Mouse (Mus musculus) stomach, embryonic 15.5 days (tissue): ENCODE results near the gene Zbtb43. TPM values are rescaled to one million over a fixed set of nuclear protein-coding genes. Genes with fewer than 3 reads are reported as not detected.
A peak's percentile ranks its signal among the peaks of the same experiment; 100 is the strongest.

ENCODE experiments used
- ATAC-seq: fragments of 200-750 bp; cut with Nextera tagmentation; 2 replicates; pipeline ENCODE4 v1.8.0; 2017; ENCODE audit warnings: low read depth, moderate number of reproducible peaks, moderate TSS enrichment; ENCODE audit not compliant: insufficient read depth, low FRiP score
- H3K27ac ChIP-seq: fragments of 300-500 bp; sonication (generic); 2 replicates; pipeline ENCODE4 v1.5.1; 2015; ENCODE audit warnings: mild to moderate bottlenecking, inconsistent platforms
- H3K27me3 ChIP-seq: fragments of 300-500 bp; sonication (generic); replicated peaks from 2 replicates; pipeline ENCODE4 v1.6.1; 2015; ENCODE audit warnings: inconsistent platforms
- H3K36me3 ChIP-seq: fragments of 300-500 bp; sonication (generic); 2 replicates; pipeline ENCODE4 v1.6.1; 2015; ENCODE audit warnings: inconsistent platforms
- H3K4me1 ChIP-seq: fragments of 300-500 bp; sonication (generic); 2 replicates; pipeline ENCODE4 v1.6.1; 2015; ENCODE audit warnings: inconsistent platforms
- H3K4me2 ChIP-seq: fragments of 300-500 bp; sonication (generic); 2 replicates; pipeline ENCODE4 v1.6.1; 2015; ENCODE audit warnings: mild to moderate bottlenecking, inconsistent platforms
- H3K4me3 ChIP-seq: fragments of 300-500 bp; sonication (generic); replicated peaks from 2 replicates; pipeline ENCODE4 v1.5.1; 2015; ENCODE audit warnings: inconsistent platforms
- H3K9ac ChIP-seq: fragments of 300-500 bp; sonication (generic); 2 replicates; pipeline ENCODE4 v1.6.1; 2015; ENCODE audit warnings: inconsistent platforms
- H3K9me3 ChIP-seq: fragments of 300-500 bp; sonication (generic); 2 replicates; pipeline ENCODE4 v1.6.1; 2016; ENCODE audit warnings: inconsistent platforms
- WGBS: fragments of 180-500 bp; shearing (Covaris S2); methylation state at CpG from one replicate; pipeline ENCODE4 v1.1.7; 2015; 5-methylcytosine and 5-hydroxymethylcytosine counted together
- polyA plus RNA-seq: library from polyadenylated mRNA; unstranded; fragments of >200 nt; fragmentation: Nextera tagmentation; extraction: Ambion mirVana; gene quantifications from 2 replicates; pipeline ENCODE4 v1.2.1, GENCODE M21; 2015

Gene Zbtb43
- polyA plus RNA-seq, 1 experiment from 2014 or later = 16.7 TPM

DNA sequence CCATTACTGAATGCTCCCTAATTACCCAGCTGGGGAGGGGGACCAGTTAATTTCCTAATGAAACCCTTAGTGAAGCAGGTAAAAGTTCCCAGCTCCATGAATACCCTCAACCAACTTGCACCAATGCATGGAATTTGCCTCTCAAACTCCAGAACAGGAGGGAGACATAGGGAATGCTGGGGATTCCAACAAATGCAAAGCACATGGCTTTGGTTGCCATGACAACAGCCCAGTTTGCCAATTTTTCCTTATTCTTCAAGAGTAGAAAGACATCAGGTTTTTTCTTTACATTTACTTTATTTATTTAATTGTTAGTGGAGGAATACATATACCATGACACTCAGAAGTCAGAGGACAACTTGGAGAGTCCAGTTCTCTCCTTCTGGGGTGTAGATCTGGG, 7.6 kb upstream of the Zbtb43 start:
- Histone ChIP-seq H3K4me2 (no peak overlapping the region), H3K36me3 (no peaks in the 10 kb centered on the region), H3K9me3 (no peaks in the 10 kb centered on the region), H3K4me3 (no peak overlapping the region), H3K9ac (no peak overlapping the region), H3K27ac (no peak overlapping the region), H3K4me1 (no peaks in the 10 kb centered on the region), H3K27me3 (0 out of 2 replicates have a peak, but pooled peaks cover 3% of the 10 kb centered on the region)
- no peak for ATAC-seq

DNA sequence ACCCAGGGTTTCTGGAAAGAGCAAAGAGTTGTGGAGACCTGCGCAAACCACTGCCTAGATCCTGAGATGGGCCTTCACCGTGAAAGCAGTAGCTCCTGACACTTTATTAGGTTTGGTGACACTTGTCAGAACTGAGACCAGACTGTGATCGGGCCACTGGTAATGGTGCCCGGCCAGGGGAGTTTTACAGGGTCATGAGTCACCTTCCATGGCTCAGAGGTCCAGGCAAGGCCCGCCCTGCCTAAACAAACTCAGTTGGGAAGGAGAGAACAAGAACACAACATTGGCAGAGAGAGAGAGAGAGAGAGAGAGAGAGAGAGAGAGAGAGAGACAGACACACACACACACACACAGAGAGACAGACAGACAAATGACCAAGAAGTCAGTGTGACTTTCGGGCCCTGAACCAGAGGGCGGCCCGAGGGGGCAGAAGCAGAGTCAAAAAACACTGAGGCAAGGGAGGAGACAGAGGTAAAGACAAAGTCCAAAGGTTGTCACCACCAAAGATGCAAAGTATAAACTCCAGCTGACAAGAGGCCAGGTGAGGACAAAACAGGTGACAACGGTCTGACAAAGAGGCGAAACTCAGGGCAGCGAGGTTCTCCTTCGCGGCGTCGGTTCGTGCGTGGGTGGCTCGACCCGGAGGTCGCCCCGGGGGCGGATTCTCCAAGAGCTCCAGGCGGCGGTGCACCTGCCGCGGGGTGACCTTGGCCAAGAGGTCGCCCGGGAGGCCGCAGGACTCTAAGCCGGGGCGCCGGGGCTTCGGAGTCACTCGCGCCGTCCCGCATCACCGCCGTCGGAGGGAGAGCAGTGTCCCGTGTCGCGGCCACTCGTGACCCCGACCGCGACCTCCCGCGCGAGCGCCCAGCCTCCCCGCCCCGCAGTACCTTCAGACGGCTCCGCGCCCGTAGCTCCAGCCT, 553 bp downstream of the Zbtb43 start:
- Histone ChIP-seq H3K4me3 (peak overlapping the region; percentile 71), H3K9ac (peak overlapping the region; percentile 76), H3K4me2 (peak overlapping the region; percentile 74), H3K9me3 (no peaks in the 10 kb centered on the region), H3K4me1 (peaks cover 14% of the 10 kb centered on the region), H3K27ac (peak overlapping the region; percentile 76), H3K27me3 (0 out of 2 replicates have a peak, but pooled peaks cover 3% of the 10 kb centered on the region), H3K36me3 (no peaks in the 10 kb centered on the region)
- WGBS = 3% methylated on average over 57 of the region's 57 CpGs
- ATAC-seq = peak; percentile 41; the same call in 1 of the 2 replicates

DNA sequence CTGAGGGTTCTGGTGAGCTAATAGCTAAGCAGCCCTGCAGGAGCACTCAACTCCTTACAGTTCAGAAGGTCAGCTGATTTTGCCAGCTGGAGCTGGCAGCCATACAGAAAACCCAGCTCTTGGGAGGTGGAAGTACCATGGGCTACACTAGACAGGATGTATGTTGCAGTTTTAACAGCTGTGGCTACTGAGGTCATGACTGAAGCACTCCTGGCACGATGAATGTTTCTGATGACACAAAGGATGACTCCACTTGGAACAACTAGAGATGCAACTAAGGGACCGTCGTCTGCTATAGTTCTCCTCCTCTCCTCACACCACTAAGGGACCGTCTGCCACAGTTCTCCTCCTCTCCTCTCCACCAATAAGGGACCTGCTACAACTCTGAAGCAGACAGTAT, 2.4 kb downstream of the Zbtb43 start:
- WGBS = 63% methylated on average over 4 of the region's 4 CpGs
- no peak overlapping the region for H3K4me2 ChIP-seq
- H3K9me3 ChIP-seq = no peaks in the 10 kb centered on the region
- no peak overlapping the region for H3K27ac ChIP-seq
- H3K4me3 ChIP-seq = no peak overlapping the region
- peaks cover 14% of the 10 kb centered on the region for H3K4me1 ChIP-seq
- no peak overlapping the region for H3K9ac ChIP-seq
- H3K27me3 ChIP-seq = no peaks in the 10 kb centered on the region
- no peak for ATAC-seq
- H3K36me3 ChIP-seq = peaks cover 10% of the 10 kb centered on the region; the same call in 1 of the 2 replicates

DNA sequence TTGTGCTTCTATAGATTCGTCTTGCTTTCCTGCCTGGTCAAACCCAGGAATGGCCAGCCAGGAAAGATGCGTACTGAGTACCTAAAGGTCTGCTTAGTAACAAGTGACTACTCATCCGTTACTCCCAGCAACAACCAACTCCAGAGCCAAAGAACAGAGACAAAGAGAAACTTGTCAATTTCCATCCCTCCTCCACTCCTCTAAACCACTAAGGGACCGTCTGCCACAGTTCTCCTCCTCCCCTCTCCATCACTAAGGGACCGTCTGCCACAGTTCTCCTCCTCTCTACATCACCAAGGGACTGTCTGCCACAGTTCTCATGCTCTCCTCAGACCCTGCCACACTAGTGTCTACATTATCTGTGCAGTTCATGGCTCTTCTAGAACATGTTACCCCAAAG, 3.1 kb downstream of the Zbtb43 start:
- no peak overlapping the region for H3K4me2 ChIP-seq
- H3K27me3 ChIP-seq = no peaks in the 10 kb centered on the region
- peaks cover 14% of the 10 kb centered on the region for H3K4me1 ChIP-seq
- H3K27ac ChIP-seq = no peak overlapping the region
- peaks cover 10% of the 10 kb centered on the region; the same call in 1 of the 2 replicates for H3K36me3 ChIP-seq
- 78% methylated on average over 5 of the region's 5 CpGs for WGBS
- no peak overlapping the region for H3K9ac ChIP-seq
- ATAC-seq = no peak
- no peaks in the 10 kb centered on the region for H3K9me3 ChIP-seq
- no peak overlapping the region for H3K4me3 ChIP-seq

DNA sequence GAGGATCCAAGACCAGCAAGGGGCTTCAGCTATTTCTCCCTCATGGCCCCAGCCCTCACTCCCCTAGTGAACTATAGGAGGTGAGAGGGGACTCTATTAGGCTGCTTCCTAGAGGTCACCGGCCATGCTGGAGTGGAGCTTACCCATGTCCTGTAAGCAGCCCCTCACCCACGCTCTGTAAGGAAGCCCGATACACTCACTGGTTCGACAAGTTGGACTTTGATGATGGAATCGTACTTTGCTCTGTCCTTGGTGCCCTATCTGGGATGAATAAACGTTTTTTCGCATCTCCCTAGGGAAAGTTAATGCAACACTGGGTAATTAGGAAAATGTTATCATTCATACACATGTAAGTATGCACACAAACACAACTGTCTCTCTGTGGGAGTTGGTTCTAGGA, 6.3 kb downstream of the Zbtb43 start:
- H3K27me3 ChIP-seq = no peaks in the 10 kb centered on the region
- H3K9me3 ChIP-seq = no peaks in the 10 kb centered on the region
- ATAC-seq = no peak
- H3K36me3 ChIP-seq = peaks cover 10% of the 10 kb centered on the region; the same call in 1 of the 2 replicates
- H3K4me3 ChIP-seq = no peak overlapping the region
- no peak overlapping the region for H3K9ac ChIP-seq
- peaks cover 7% of the 10 kb centered on the region for H3K4me1 ChIP-seq
- no peak overlapping the region for H3K4me2 ChIP-seq
- WGBS = 75% methylated on average over 7 of the region's 7 CpGs
- H3K27ac ChIP-seq = no peak overlapping the region

DNA sequence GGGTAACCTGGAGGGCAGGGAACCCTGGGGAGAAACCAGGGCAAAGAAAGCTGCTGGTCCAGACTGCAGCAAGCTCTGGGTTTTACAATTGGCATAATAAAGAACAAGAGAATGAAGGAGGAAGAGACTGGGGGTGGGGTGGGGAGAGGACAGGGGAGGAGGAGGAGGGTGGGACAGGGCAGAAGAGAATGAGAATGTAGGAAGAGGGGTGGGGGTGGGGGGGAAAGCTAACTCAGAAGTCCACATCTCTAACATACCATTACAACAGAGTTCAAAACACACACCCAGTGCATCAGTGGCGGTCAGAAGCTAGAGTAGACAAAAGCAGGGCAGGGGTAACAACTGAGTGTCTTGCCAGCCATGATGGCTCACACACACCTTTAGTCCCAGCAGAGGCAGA, 7.3 kb downstream of the Zbtb43 start:
- peaks cover 3% of the 10 kb centered on the region; the same call in 1 of the 2 replicates for H3K4me1 ChIP-seq
- no peak overlapping the region for H3K9ac ChIP-seq
- peaks cover 13% of the 10 kb centered on the region; the same call in 1 of the 2 replicates for H3K36me3 ChIP-seq
- no peak overlapping the region for H3K4me3 ChIP-seq
- no peak for ATAC-seq
- no peak overlapping the region for H3K4me2 ChIP-seq
- H3K27me3 ChIP-seq = no peaks in the 10 kb centered on the region
- WGBS = 94% methylated on average over 1 of the region's 1 CpGs
- H3K9me3 ChIP-seq = no peaks in the 10 kb centered on the region
- H3K27ac ChIP-seq = no peak overlapping the region

DNA sequence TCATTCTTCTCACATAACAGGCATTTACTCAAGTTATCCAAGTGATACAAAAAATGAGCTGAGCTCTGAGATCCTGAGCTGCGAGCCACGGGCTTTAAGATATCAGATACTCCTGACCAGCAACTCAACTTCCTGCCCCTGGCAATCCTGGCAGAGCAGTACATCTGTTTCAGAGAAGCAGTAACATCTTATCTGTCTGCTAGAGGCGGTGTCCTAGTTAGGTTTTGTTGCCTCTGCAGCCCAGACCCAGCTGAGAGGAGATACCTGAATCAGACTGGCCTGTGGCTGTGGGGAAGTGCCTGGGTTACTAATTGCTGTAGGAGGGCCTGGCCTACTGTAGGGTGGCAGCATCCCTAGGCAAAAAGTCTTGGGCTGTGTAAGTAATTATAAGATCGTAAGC, 8.7 kb downstream of the Zbtb43 start:
- H3K27me3 ChIP-seq = no peaks in the 10 kb centered on the region
- H3K4me1 ChIP-seq = no peaks in the 10 kb centered on the region
- no peak overlapping the region for H3K4me3 ChIP-seq
- H3K9me3 ChIP-seq = no peaks in the 10 kb centered on the region
- peaks cover 18% of the 10 kb centered on the region; the same call in 1 of the 2 replicates for H3K36me3 ChIP-seq
- WGBS = 82% methylated on average over 4 of the region's 4 CpGs
- H3K9ac ChIP-seq = no peak overlapping the region
- no peak for ATAC-seq
- no peak overlapping the region for H3K27ac ChIP-seq
- H3K4me2 ChIP-seq = no peak overlapping the region

DNA sequence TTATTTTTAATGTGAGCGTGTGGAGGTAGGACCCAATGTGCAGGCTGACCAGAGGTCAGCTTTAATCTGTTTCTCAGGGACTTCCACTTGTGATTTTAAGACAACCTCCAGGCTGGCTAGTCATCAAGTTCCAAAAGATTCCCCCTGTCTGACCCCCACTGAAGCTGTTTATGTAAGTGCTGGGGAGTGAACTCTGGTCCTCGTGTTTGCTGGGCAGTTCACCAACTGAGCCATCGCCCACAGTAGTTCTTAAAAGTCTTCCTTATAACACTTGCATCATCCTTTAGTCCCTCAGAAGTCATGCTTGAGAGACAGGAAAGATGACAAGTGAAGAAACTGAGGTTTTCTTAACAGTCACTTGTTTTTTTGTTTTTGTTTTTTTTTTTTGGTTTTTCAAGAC, 11.7 kb downstream of the Zbtb43 start:
- H3K9me3 ChIP-seq = no peaks in the 10 kb centered on the region
- no peak overlapping the region for H3K4me2 ChIP-seq
- H3K27me3 ChIP-seq = no peaks in the 10 kb centered on the region
- H3K9ac ChIP-seq = no peak overlapping the region
- H3K36me3 ChIP-seq = peaks cover 27% of the 10 kb centered on the region
- H3K4me3 ChIP-seq = no peak overlapping the region
- 71% methylated on average over 3 of the region's 3 CpGs for WGBS
- ATAC-seq = no peak
- no peaks in the 10 kb centered on the region for H3K4me1 ChIP-seq
- H3K27ac ChIP-seq = no peak overlapping the region

DNA sequence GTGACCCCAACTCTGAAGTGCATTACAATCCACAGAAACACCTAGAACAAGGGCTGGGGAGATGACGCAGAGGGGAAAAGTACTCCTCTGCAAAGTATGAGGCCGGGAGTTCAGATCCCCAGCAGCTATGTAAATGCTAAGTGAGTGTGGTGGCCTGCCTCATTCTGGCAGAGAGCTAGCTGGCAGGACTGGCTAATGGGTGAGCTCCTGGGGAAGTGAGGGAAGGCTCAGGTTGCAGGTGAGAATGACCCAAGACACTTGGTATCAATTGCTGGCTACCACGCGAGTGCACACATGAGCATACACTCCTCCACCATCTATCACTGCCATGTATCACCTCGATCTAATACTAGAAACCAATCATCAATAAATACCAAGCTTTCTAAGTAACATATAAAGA, 12.1 kb downstream of the Zbtb43 start:
- H3K27ac ChIP-seq = no peak overlapping the region
- no peak overlapping the region for H3K4me2 ChIP-seq
- no peak overlapping the region for H3K4me3 ChIP-seq
- ATAC-seq = no peak
- no peaks in the 10 kb centered on the region for H3K27me3 ChIP-seq
- H3K4me1 ChIP-seq = no peaks in the 10 kb centered on the region
- 86% methylated on average over 5 of the region's 5 CpGs for whole genome bisulfite sequencing
- H3K36me3 ChIP-seq = peaks cover 22% of the 10 kb centered on the region
- H3K9ac ChIP-seq = no peak overlapping the region
- no peaks in the 10 kb centered on the region for H3K9me3 ChIP-seq

DNA sequence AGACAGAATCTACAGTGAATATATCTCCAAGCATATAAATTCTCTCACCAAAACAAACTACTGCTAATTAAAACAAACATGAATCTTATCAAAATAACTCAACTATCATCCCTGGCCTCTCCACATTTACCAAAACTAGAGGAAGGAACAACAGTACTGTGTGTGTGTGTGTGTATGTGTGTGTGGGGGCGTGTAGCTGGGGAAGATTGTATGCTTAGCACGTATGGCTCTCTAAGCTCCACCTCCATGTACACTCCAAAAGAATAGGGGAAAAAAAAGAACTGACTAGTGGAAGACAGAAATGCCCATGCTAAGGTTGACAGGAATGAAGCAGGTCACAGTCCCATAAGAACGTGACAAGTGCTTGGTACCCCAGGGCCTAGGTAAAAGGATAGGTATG, 13.0 kb downstream of the Zbtb43 start:
- no peak for ATAC-seq
- Histone ChIP-seq H3K27me3 (no peaks in the 10 kb centered on the region), H3K27ac (no peak overlapping the region), H3K4me1 (no peaks in the 10 kb centered on the region), H3K9me3 (no peaks in the 10 kb centered on the region), H3K4me3 (no peak overlapping the region), H3K9ac (no peak overlapping the region), H3K36me3 (peaks cover 21% of the 10 kb centered on the region), H3K4me2 (no peak overlapping the region)
- 74% methylated on average over 3 of the region's 3 CpGs for WGBS

DNA sequence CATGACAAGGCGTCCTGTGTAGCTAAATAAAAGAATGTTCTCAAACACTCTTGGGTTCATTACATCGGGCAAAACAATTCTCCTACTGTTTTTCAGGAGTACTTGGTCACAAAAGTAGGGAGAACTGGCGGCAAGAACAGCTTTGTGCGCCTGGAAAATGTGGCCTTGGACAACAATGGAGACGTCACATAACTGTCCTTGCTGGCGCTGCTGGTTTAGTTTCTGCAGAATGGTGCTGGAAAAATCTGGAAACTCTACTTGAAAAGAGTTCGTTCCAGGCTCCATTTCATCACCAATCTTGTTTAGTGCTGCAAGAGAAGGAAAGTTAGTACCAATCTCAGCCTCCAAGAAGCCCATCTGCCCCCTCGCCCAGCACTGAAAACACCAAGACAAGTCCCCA, 13.5 kb downstream of the Zbtb43 start:
- ATAC-seq = no peak
- no peak overlapping the region for H3K4me2 ChIP-seq
- H3K9ac ChIP-seq = no peak overlapping the region
- H3K27me3 ChIP-seq = no peaks in the 10 kb centered on the region
- H3K4me3 ChIP-seq = no peak overlapping the region
- peaks cover 21% of the 10 kb centered on the region for H3K36me3 ChIP-seq
- H3K9me3 ChIP-seq = no peaks in the 10 kb centered on the region
- 85% methylated on average over 8 of the region's 8 CpGs for WGBS
- H3K27ac ChIP-seq = no peak overlapping the region
- H3K4me1 ChIP-seq = no peaks in the 10 kb centered on the region

DNA sequence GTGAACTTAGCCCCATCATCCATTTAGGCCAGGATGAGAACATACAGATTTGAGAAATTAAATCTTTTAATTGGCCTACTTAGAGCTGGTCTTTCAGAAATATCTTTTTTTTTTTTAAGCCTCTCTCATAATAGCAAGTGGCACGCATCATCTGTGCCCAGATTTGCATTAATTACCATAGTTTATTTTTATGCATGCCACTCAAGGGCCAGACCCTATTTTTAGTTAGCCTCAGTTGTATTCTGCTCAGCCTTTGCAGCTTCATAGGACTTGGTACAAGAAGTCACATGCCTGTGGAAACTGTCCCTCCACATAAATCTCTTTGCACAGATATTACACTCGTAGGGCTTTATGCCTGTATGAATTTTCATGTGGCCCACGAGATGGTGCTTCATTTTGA, 14.9 kb downstream of the Zbtb43 start:
- peaks cover 21% of the 10 kb centered on the region for H3K36me3 ChIP-seq
- ATAC-seq = no peak
- H3K4me2 ChIP-seq = no peak overlapping the region
- H3K9ac ChIP-seq = no peak overlapping the region
- H3K27me3 ChIP-seq = no peaks in the 10 kb centered on the region
- no peak overlapping the region for H3K27ac ChIP-seq
- H3K4me1 ChIP-seq = no peaks in the 10 kb centered on the region
- H3K4me3 ChIP-seq = no peak overlapping the region
- H3K9me3 ChIP-seq = no peaks in the 10 kb centered on the region
- 88% methylated on average over 3 of the region's 3 CpGs for WGBS
